Mouse (Mus musculus) neural tube, embryonic 13.5 days (tissue): ENCODE results near the gene Syt14. TPM values are rescaled to one million over a fixed set of nuclear protein-coding genes. Genes with fewer than 3 reads are reported as not detected.

ENCODE experiments used
- ATAC-seq: fragments of 200-750 bp; cut with Nextera tagmentation; 2 replicates; pipeline ENCODE4 v1.8.0; 2017; ENCODE audit warnings: low read depth, mild to moderate bottlenecking, moderate TSS enrichment, moderate library complexity
- H3K27ac ChIP-seq: fragments of 300-500 bp; sonication (generic); replicated peaks from 2 replicates; pipeline ENCODE4 v1.5.1; 2015; ENCODE audit warnings: moderate library complexity, mild to moderate bottlenecking, inconsistent platforms
- H3K27me3 ChIP-seq: fragments of 300-500 bp; sonication (generic); 2 replicates; pipeline ENCODE4 v1.6.1; 2015; ENCODE audit warnings: mild to moderate bottlenecking, inconsistent platforms
- H3K36me3 ChIP-seq: fragments of 300-500 bp; sonication (generic); 2 replicates; pipeline ENCODE4 v1.6.1; 2015; ENCODE audit warnings: mild to moderate bottlenecking, inconsistent platforms
- H3K4me1 ChIP-seq: fragments of 300-500 bp; sonication (generic); replicated peaks from 2 replicates; pipeline ENCODE4 v1.6.1; 2015; ENCODE audit warnings: inconsistent platforms
- H3K4me2 ChIP-seq: fragments of 300-500 bp; sonication (generic); 2 replicates; pipeline ENCODE4 v1.6.1; 2015; ENCODE audit warnings: inconsistent platforms, mild to moderate bottlenecking, moderate library complexity
- H3K4me3 ChIP-seq: fragments of 300-500 bp; sonication (generic); 2 replicates; pipeline ENCODE4 v1.5.1; 2015; ENCODE audit warnings: mild to moderate bottlenecking, inconsistent platforms
- H3K9ac ChIP-seq: fragments of 300-500 bp; sonication (generic); 2 replicates; pipeline ENCODE4 v1.6.1; 2015; ENCODE audit warnings: moderate library complexity, mild to moderate bottlenecking, inconsistent platforms
- H3K9me3 ChIP-seq: fragments of 300-500 bp; sonication (generic); 2 replicates; pipeline ENCODE4 v1.6.1; 2016; ENCODE audit warnings: inconsistent platforms
- WGBS: fragments of 180-500 bp; shearing (Covaris S2); methylation state at CpG from one replicate; pipeline ENCODE4 v1.1.7; 2015; 5-methylcytosine and 5-hydroxymethylcytosine counted together
- polyA plus RNA-seq: library from polyadenylated mRNA; unstranded; fragments of >200 nt; fragmentation: Nextera tagmentation; extraction: Ambion mirVana; gene quantifications from 2 replicates; pipeline ENCODE4 v1.2.1, GENCODE M21; 2015

Gene Syt14
- polyA plus RNA-seq, 1 experiment from 2014 or later: 5.6 TPM

DNA sequence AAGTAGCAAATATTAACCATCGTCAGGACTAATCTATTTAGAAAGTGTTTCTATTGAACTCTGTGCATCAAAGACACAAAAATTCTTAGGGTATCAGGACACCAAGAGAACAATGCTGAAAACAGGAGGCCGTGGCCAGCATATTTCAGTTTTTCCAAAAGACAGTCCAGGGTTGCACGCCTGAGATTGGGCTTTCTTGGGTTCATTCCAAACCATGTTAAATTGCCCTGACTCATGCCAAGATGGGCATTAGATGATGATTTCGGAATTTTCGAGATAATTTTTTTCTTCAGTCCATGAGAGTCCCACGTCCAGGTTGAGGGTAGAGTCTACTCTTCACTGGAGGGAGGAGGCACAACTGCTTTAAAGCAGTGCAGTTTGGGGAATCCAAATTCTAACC is 178.6 kb downstream of the Syt14 start:
- H3K9me3 ChIP-seq: no peaks in the 10 kb centered on the region
- H3K9ac ChIP-seq: no peak overlapping the region
- no peak for ATAC-seq
- peaks cover 29% of the 10 kb centered on the region for H3K27me3 ChIP-seq
- WGBS: 70% methylated on average over 6 of the region's 6 CpGs
- no peaks in the 10 kb centered on the region for H3K36me3 ChIP-seq
- no peak overlapping the region for H3K4me2 ChIP-seq
- peak overlapping the region; percentile 98 for H3K27ac ChIP-seq
- no peak overlapping the region for H3K4me3 ChIP-seq
- H3K4me1 ChIP-seq: peaks cover 63% of the 10 kb centered on the region

DNA sequence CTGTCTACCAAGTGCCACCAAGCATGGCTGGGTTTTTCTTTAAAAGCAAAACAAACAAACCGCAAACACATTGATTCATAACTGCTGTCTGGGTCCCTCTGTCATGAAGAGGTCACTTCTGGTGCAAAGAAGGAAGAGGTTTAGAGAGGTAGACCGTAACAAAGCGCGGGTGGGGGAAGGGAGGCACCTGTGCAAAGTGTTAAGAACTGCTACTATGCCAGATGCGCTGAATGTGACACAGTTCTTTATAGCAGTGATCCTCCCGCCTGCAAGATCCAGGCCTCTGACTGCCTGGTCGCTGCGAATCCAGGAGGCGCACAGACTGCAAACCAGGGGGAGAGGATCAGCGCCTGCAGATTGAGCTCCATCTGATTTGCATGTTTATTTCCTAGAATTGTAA is 179.2 kb downstream of the Syt14 start:
- WGBS: 9% methylated on average over 10 of the region's 10 CpGs
- Histone ChIP-seq H3K4me2 (peak overlapping the region; percentile 77), H3K4me3 (peak overlapping the region; percentile 83), H3K4me1 (peaks cover 63% of the 10 kb centered on the region), H3K9me3 (no peaks in the 10 kb centered on the region), H3K9ac (no peak overlapping the region), H3K27me3 (peaks cover 29% of the 10 kb centered on the region), H3K36me3 (no peaks in the 10 kb centered on the region), H3K27ac (peak overlapping the region; percentile 98)
- ATAC-seq: no peak

DNA sequence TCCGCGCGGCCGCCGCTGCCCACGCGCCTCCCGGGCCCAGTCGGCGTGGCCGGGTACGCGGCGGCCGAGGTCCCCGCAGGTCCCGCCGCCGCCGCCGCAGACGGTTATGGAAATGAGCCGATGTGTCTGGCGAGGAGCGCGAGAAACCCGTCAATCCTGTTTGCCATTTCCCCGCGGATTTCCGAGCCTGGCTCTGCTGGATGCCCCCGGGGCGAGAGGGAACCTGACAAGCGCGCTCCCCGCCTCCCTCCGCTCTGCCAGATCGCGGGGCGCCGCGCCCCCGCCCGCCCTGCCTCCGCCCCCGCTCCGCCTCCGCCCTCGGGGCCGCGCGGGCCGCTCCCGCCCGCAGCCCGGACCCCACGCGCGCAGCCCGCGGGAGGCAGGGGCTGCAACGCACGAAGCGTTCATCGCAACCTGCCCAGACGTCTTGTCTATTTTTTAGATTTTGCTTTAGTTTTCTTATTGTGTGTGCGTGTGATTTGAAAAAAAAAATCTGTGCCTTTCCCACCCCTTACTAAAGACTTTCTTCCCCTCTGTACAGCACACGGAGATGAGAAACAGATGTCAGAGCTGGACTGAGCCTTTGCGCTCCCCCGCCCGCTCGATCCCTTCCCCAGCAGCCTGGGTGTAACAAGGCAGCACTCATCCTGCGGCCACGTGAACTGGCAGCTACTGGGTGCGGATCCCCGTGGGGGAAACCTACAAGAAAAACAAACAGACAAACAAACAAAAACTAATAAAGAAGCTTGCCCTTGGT is 179.9 kb downstream of the Syt14 start, which contains the start of gene Sertad4:
TSS of gene Sertad4 (minus strand) at position 283 of the 757 bp plus-strand sequence.
- no peaks in the 10 kb centered on the region for H3K9me3 ChIP-seq
- H3K27ac ChIP-seq: peak within 1 kb of the TSS; percentile 98
- peak within 1 kb of the TSS; percentile 94 for H3K9ac ChIP-seq
- peaks cover 29% of the 10 kb centered on the region for H3K27me3 ChIP-seq
- ATAC-seq: peak; percentile 64
- WGBS: under 1% methylated on average over 71 of the region's 75 CpGs
- no peaks in the 10 kb centered on the region for H3K36me3 ChIP-seq
- H3K4me2 ChIP-seq: peak within 1 kb of the TSS; percentile 77
- H3K4me3 ChIP-seq: peak within 1 kb of the TSS; percentile 83
- H3K4me1 ChIP-seq: peaks cover 66% of the 10 kb centered on the region

DNA sequence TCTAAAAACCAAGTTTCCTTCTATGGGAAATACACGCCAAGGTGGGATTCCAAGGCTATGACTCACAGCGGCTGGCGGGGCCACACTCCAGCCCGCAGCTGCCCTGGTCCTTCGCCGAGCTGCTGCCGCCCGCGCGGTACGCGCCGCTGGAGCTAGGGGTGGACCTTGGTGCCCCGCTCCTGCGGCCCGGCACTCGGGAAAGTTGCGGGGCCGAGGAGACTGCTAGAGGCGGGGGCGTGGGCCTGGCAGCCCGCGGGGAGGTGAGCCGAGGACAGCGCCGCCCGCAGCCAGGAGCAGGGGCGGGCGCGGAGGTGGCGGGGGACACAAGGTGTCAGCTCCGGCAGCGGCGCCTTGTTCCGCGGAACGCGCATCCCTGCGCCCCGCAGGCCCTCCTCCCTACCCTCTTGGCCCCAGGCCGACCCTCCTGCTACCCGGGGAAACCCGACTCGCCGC is 180.7 kb downstream of the Syt14 start:
- Histone ChIP-seq H3K9ac (peak overlapping the region; percentile 94), H3K27ac (peak overlapping the region; percentile 98), H3K4me2 (peak overlapping the region; percentile 77), H3K9me3 (no peaks in the 10 kb centered on the region), H3K4me1 (peaks cover 70% of the 10 kb centered on the region), H3K27me3 (peaks cover 29% of the 10 kb centered on the region), H3K36me3 (peaks cover 3% of the 10 kb centered on the region), H3K4me3 (peak overlapping the region; percentile 83)
- peak; percentile 34 for ATAC-seq
- under 1% methylated on average over 45 of the region's 45 CpGs for WGBS

DNA sequence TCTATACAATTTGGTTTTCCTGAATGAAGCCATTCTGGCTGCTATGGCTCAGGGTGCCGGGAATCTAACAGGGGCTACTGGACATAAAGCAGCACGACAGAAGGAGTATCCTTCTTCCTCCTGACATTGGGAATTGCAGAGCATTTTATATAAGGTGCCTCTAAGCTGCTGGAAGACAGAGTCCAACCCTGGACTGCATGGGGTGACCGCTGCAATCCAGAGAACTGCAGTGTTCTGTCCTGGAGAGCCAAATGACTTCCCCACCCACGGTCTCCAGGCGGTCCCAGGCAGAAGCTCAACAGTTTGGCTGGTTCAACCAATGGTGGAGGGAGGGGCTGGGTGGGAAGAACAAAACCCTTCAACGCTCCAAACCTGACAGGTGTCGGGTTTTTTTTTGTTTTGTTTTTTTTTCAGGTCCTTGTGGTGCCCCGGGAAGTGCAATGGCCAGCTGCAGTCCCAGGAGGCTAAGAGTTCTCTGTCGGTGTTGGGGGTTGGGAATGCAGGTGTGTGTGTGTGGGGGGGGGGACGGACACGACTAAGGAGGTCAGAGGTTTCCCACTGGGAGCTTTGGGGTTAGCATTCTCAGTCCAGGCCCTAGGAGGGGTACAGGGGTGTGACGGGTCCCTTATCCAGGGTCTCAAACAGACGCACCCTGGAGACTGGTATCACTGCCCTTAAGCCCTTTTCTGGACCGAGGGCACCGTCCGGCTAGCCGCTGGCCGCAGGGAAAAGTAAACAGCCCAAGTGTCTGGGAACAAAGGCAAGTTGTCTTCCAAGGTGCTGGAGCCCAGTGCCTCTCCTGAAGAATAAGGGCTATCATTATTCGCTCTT is 181.4 kb downstream of the Syt14 start:
- H3K27ac ChIP-seq: peak overlapping the region; percentile 98
- peaks cover 29% of the 10 kb centered on the region for H3K27me3 ChIP-seq
- peaks cover 71% of the 10 kb centered on the region for H3K4me1 ChIP-seq
- H3K9me3 ChIP-seq: no peaks in the 10 kb centered on the region
- 3% methylated on average over 19 of the region's 19 CpGs for WGBS
- peak overlapping the region; percentile 94 for H3K9ac ChIP-seq
- peak overlapping the region; percentile 77 for H3K4me2 ChIP-seq
- no peak for ATAC-seq
- peak overlapping the region; percentile 83 for H3K4me3 ChIP-seq
- peaks cover 9% of the 10 kb centered on the region for H3K36me3 ChIP-seq

DNA sequence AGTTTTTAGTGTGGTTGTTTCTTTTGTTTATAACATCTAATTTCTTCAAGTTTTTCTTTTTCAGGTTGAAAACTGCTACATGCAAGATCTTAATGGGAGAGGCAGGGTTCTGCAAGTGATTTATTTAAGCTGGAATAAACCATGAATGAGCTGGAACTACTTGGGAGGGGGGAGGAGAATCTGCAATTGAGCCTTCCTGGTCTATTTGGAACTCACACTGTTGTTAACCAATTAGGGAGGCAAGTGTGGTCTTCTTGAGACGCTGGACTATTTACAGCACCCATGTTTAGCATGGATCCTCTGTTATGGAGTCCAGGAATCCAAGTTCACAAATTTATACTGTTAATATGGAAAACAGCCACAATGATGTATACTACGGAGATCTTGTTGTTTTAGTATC is 182.1 kb downstream of the Syt14 start:
- peak overlapping the region; percentile 77 for H3K4me2 ChIP-seq
- peak overlapping the region; percentile 83 for H3K4me3 ChIP-seq
- WGBS: 43% methylated on average over 2 of the region's 2 CpGs
- peak overlapping the region; percentile 94 for H3K9ac ChIP-seq
- H3K36me3 ChIP-seq: peaks cover 17% of the 10 kb centered on the region
- peaks cover 71% of the 10 kb centered on the region for H3K4me1 ChIP-seq
- peak overlapping the region; percentile 98; the same call in 1 of the 2 replicates for H3K27ac ChIP-seq
- peaks cover 25% of the 10 kb centered on the region for H3K27me3 ChIP-seq
- ATAC-seq: no peak
- no peaks in the 10 kb centered on the region for H3K9me3 ChIP-seq

DNA sequence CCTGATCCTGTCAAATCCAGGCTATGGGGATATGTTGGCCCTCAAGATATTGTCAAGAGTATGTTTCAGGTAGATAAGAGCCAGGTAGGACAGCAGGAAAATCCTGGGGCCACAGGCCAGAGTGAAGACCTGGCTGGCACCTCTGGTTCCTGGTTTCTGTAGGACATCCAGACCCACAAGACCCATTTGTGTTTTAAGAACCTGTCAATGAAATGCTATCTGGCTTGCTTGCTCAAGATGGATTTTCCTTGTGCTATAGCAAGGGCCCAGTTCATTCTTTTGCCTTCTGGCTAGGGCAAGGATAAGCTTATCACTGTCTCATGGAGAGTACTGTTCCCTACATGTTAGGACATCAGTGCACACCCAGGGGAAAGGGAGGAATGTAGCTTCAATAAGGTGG is 183.5 kb downstream of the Syt14 start:
- peak overlapping the region; percentile 94 for H3K9ac ChIP-seq
- no peaks in the 10 kb centered on the region for H3K9me3 ChIP-seq
- H3K4me2 ChIP-seq: peak overlapping the region; percentile 77
- peaks cover 12% of the 10 kb centered on the region for H3K27me3 ChIP-seq
- H3K4me1 ChIP-seq: peaks cover 59% of the 10 kb centered on the region
- H3K27ac ChIP-seq: peak overlapping the region; percentile 64
- H3K4me3 ChIP-seq: peak overlapping the region; percentile 83
- H3K36me3 ChIP-seq: peaks cover 31% of the 10 kb centered on the region
- ATAC-seq: no peak

DNA sequence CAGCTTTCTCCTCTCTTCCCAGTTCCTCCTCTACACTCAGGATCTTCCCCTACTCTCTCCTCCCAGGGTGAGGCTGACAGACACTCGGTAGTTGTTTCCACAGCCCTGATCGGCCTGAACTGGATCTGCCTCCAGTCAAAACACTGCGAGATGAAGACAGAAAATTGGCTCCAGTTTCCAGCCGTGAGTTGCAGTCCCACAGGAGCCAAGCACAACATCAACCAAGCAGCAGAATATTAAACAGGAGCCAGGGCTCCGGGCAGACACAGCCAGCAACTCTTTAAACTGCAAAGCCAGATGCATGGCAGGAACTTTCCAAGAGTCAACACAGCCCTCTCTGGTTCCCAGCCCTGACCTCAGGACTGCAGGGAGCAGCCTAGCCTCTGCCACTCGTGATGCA is 183.9 kb downstream of the Syt14 start:
- H3K9ac ChIP-seq: peak overlapping the region; percentile 94
- H3K4me1 ChIP-seq: peaks cover 57% of the 10 kb centered on the region
- ATAC-seq: no peak
- H3K27me3 ChIP-seq: peaks cover 9% of the 10 kb centered on the region
- H3K36me3 ChIP-seq: peaks cover 35% of the 10 kb centered on the region
- 7% methylated on average over 6 of the region's 6 CpGs for WGBS
- peak overlapping the region; percentile 77 for H3K4me2 ChIP-seq
- H3K9me3 ChIP-seq: no peaks in the 10 kb centered on the region
- peak overlapping the region; percentile 83 for H3K4me3 ChIP-seq
- peak overlapping the region; percentile 64 for H3K27ac ChIP-seq

DNA sequence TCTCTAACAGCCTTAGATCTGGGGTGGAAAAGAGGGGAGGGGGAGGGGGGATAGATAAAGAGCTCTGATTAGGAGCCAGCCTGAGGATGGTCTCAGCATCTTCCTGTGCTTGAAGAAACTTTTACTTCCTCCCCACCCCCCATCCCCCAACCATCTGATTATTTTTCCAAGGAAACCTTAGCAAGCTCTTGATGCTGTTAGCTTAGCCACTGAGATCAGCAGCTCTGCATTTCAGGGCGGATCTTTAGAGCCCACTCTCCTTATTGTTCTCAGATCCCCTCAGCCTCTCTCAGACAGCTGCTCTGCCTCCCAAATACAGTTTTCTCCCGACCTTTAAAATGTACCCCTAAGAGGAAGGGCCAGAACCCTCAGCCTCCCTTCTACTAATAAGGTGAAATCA is 184.4 kb downstream of the Syt14 start:
- no peaks in the 10 kb centered on the region for H3K9me3 ChIP-seq
- no peak for ATAC-seq
- H3K4me2 ChIP-seq: peak overlapping the region; percentile 77
- peak overlapping the region; percentile 94 for H3K9ac ChIP-seq
- H3K4me3 ChIP-seq: peak overlapping the region; percentile 83
- peaks cover 40% of the 10 kb centered on the region for H3K36me3 ChIP-seq
- 2% methylated on average over 2 of the region's 2 CpGs for WGBS
- H3K27me3 ChIP-seq: peaks cover 9% of the 10 kb centered on the region
- peaks cover 52% of the 10 kb centered on the region for H3K4me1 ChIP-seq
- H3K27ac ChIP-seq: peak overlapping the region; percentile 64

DNA sequence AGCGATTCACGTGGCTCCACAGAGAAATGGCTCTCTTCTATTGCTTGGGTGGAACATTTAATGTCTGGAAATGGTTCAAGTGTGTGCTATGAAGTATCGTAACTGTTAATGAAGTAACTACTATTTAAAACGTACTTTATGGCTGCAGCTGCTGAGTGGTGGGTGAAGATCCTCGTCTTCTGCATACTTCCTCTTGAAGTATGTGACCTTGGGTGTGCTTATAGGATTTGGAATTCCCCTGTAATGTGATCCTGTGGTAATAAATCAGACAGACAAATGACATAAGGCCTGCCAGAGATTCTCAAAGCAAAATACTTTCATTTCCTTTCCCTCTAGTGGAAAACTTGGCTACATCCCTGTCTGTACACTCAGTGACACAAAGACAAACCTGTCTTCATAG is 186.0 kb downstream of the Syt14 start:
- no peak overlapping the region for H3K27ac ChIP-seq
- H3K36me3 ChIP-seq: peaks cover 52% of the 10 kb centered on the region
- peaks cover 45% of the 10 kb centered on the region for H3K4me1 ChIP-seq
- no peak overlapping the region for H3K4me3 ChIP-seq
- 67% methylated on average over 5 of the region's 5 CpGs for WGBS
- peaks cover 9% of the 10 kb centered on the region for H3K27me3 ChIP-seq
- no peak for ATAC-seq
- no peak overlapping the region for H3K4me2 ChIP-seq
- H3K9ac ChIP-seq: no peak overlapping the region
- H3K9me3 ChIP-seq: no peaks in the 10 kb centered on the region

DNA sequence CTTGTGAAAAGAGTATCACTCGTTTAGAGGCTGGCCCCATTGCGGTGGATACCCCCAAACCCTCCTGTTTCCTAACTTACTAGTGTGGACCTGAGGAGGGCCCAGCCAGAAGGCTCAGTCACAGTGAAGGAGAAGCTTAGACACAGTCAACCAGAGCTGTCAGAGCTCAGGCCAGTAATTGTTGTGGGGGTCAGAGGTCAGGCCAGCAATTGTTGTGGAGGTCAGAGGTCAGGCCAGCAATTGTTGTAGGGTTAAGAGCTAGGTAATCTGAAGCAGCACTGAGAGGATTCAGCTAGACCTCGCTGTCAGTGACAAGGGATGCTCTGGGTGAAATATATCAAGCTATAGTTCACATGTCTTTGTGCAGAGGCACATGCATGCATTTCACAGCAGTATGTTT is 188.3 kb downstream of the Syt14 start:
- Histone ChIP-seq H3K9me3 (no peaks in the 10 kb centered on the region), H3K4me3 (no peak overlapping the region), H3K36me3 (peaks cover 52% of the 10 kb centered on the region), H3K4me1 (peaks cover 21% of the 10 kb centered on the region), H3K27ac (no peak overlapping the region), H3K27me3 (peaks cover under 1% of the 10 kb centered on the region), H3K9ac (no peak overlapping the region), H3K4me2 (no peak overlapping the region)
- 41% methylated on average over 3 of the region's 3 CpGs for WGBS
- ATAC-seq: no peak
